Mouse (Mus musculus) heart, embryonic 10.5 days (tissue): ENCODE results near the gene Gm39115. TPM values are rescaled to one million over a fixed set of nuclear protein-coding genes. Genes with fewer than 3 reads are reported as not detected.
"Not testable (repeated sequence)": the region's sequence is repeated elsewhere in the genome, so short reads cannot be mapped to it uniquely, and the experiment has no call there.

Source experiments
- DNase-seq: peaks from one replicate; pipeline ENCODE4 v3.0.0-alpha.2; 2017; ENCODE audit warnings: low spot score
- H3K27ac ChIP-seq: fragments of 300-500 bp; sonication (generic); 2 replicates; pipeline ENCODE4 v1.5.1; 2016; ENCODE audit warnings: mild to moderate bottlenecking
- H3K27me3 ChIP-seq: fragments of 300-500 bp; sonication (generic); 2 replicates; pipeline ENCODE4 v1.6.1; 2016; ENCODE audit warnings: mild to moderate bottlenecking; ENCODE audit not compliant: poor library complexity, insufficient read depth, severe bottlenecking
- H3K36me3 ChIP-seq: fragments of 300-500 bp; sonication (generic); 2 replicates; pipeline ENCODE4 v1.6.1; 2016; ENCODE audit warnings: mild to moderate bottlenecking, moderate library complexity
- H3K4me1 ChIP-seq: fragments of 300-500 bp; sonication (generic); 2 replicates; pipeline ENCODE4 v1.6.1; 2016; ENCODE audit warnings: mild to moderate bottlenecking
- H3K4me3 ChIP-seq: fragments of 300-500 bp; sonication (generic); 2 replicates; pipeline ENCODE4 v1.5.1; 2016; ENCODE audit warnings: mild to moderate bottlenecking, moderate library complexity
- H3K9me3 ChIP-seq: fragments of 300-500 bp; sonication (generic); 2 replicates; pipeline ENCODE4 v1.6.1; 2016; ENCODE audit warnings: mild to moderate bottlenecking, moderate library complexity
- WGBS: fragments of 180-500 bp; shearing (Covaris S2); methylation state at CpG from one replicate; pipeline ENCODE4 v1.1.7; 2016; 5-methylcytosine and 5-hydroxymethylcytosine counted together
- polyA plus RNA-seq: library from polyadenylated mRNA; unstranded; fragments of >200 nt; fragmentation: Nextera tagmentation; extraction: Ambion mirVana; gene quantifications from 2 replicates; pipeline ENCODE4 v1.2.1, GENCODE M21; 2016

Gm39115 gene
- polyA plus RNA-seq, result not detected in 2 replicates

DNA sequence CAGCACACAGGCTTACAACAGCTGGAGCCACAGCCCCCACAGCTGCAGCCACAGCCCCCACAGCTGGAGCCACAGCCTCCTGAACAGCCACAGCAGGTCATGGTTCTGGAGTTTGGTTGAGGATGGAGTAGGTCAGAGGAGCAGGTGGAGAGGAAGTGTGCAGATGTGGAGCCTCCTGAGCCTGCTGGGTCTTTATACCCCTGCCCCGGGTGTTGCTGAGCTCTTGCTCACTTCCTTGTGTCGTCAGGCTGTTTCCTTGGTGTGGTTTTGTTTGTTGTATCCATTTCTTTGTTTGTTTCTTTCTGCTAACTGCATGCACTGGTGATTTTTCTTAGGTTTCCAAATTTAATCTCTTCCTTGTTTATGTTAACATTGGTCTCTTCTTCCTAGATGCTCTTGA, at the start of gene Gm39115:
Gm39115 (minus strand) TSS at position 101 of the 400 bp plus-strand sequence.
- not testable (repeated sequence) for H3K4me3 ChIP-seq, H3K27ac ChIP-seq, H3K27me3 ChIP-seq, H3K9me3 ChIP-seq, H3K4me1 ChIP-seq, DNase-seq, H3K36me3 ChIP-seq
- 52% methylated on average over 2 of the region's 2 CpGs for WGBS

DNA sequence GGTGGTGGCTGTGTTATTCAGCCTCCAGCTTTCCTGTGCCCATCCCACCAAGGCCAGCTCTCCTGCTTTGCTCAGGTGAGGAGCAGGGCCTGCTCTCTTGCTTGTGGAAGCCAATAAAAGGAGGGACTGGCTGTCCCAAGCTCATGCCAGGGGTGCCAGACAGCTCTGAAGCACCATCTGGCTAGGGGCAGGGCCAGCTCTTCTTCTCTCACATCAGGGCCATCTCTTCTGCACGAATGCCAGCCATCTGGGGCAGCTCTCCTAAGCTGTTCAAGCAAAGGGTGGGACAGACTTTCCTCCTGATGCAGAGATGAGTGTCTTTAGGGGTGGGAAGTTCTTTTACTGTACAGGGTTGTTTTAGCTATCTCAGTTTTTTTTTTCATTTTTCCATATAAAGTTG, 45.2 kb upstream of the Gm39115 start:
- DNase-seq, result no peak
- Histone ChIP-seq H3K4me3 (no peak overlapping the region), H3K27me3 (0 out of 2 replicates have a peak, but pooled peaks cover 5% of the 10 kb centered on the region), H3K4me1 (no peaks in the 10 kb centered on the region), H3K9me3 (no peaks in the 10 kb centered on the region), H3K27ac (no peak overlapping the region), H3K36me3 (no peaks in the 10 kb centered on the region)
- 5% methylated on average over 1 of the region's 1 CpGs for WGBS

DNA sequence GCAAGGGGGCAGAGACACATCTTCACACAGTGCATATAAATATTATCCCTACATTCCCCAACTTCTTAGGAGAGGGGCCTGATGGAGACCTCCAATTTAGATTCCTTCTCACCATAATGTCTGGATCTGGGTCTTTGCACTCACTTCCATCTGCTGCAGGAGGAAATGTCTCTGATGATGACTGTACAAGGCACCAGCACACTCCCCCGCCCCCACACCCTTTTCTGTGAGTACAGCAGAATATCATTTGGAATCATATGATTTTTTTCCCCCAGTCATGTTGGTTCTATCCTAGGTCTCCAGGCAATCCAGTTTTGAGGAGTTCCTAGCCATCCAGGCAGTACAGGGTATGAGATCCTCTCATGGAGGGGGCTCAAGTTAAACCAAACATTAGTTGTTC, 42.9 kb upstream of the Gm39115 start:
- Histone ChIP-seq H3K4me1 (no peaks in the 10 kb centered on the region), H3K9me3 (no peaks in the 10 kb centered on the region), H3K36me3 (no peaks in the 10 kb centered on the region), H3K4me3 (no peak overlapping the region), H3K27me3 (peaks cover 10% of the 10 kb centered on the region; the same call in 1 of the 2 replicates), H3K27ac (no peak overlapping the region)
- no peak for DNase-seq
- 80% methylated on average over 1 of the region's 1 CpGs for WGBS

DNA sequence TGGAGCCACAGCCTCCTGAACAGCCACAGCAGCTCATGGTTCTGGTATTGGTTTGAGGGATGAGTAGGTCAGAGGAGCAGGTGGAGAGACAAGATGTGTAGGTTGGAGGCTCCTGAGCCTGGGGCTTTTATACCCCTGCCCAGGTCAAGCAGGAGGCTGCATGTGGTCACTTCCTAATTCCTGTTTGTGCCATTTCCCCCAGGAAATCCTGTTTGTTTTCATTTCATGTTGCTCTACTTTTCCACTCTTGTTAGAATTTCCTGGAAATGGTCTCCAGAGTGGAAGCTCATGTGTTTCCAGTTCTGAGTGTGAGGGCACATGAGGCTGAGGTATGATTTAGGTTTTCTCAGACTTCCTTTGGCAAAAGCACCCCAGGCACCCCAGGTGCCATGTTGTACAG, 40.1 kb upstream of the Gm39115 start, which contains the start of gene Krtap5-2:
Krtap5-2 (minus strand) TSS at position 101 of the 400 bp plus-strand sequence.
- not testable (repeated sequence) for DNase-seq, H3K36me3 ChIP-seq, H3K9me3 ChIP-seq, H3K27ac ChIP-seq, H3K27me3 ChIP-seq, H3K4me3 ChIP-seq, H3K4me1 ChIP-seq

DNA sequence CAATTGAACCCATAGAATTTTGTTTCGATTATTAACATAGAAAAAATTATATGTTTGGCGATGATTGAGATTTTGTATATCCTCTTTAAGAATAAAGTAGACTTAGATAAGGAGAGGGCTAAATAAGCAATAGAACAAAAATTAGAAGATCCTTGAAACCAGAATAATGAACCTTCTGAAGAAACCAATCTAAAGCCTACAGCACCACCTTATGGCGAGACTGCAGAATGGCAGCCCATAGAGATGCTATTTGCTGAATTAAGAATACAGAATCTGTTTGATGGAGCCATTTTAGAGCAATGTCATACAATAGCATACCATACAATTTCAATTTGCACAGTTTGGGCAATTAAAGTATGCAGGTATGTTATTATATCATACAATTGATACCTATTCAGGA, 34.0 kb upstream of the Gm39115 start:
- 38% methylated on average over 3 of the region's 3 CpGs for WGBS
- Histone ChIP-seq H3K36me3 (no peaks in the 10 kb centered on the region), H3K27me3 (peaks cover 3% of the 10 kb centered on the region; the same call in 1 of the 2 replicates), H3K4me1 (no peaks in the 10 kb centered on the region), H3K27ac (no peak overlapping the region), H3K9me3 (no peaks in the 10 kb centered on the region), H3K4me3 (no peak overlapping the region)
- DNase-seq, result no peak

DNA sequence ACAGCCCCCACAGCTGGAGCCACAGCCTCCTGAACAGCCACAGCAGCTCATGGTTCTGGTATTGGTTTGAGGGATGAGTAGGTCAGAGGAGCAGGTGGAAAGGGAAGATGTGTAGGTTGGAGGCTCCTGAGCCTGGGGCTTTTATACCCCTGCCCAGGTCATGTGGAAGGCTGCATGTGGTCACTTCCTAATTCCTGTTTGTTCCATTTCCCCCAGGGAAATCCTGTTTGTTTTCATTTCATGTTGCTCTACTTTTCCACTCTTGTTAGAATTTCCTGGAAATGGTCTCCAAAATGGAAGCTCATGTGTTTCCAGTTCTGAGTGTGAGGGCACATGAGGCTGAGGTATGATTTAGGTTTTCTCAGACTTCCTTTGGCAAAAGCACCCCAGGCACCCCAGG, 29.8 kb upstream of the Gm39115 start, which contains the start of gene Gm4553:
Gm4553 (minus strand) TSS at position 101 of the 400 bp plus-strand sequence.
- not testable (repeated sequence) for H3K9me3 ChIP-seq, H3K27me3 ChIP-seq, H3K4me3 ChIP-seq, H3K4me1 ChIP-seq, H3K36me3 ChIP-seq, DNase-seq, H3K27ac ChIP-seq

DNA sequence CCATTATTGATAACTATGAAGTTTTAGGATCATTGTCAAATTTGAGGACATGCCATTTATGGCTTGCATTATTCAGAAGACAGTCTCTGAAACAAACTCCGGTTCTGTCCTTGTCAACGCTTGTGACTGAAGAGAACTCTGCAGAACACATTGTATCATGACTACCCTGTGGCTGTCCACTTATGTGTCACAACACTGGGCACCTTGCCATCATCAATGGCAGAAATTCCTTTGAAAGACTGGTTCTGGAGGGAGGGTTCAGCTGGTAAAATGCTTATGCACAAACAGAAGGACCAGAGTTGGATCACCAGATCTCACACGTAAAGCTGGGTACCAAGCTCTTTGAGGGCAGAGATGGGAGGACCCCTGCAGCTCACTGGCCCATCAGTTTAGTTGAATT, 23.5 kb upstream of the Gm39115 start:
- H3K4me1 ChIP-seq, result no peaks in the 10 kb centered on the region
- no peaks in the 10 kb centered on the region for H3K9me3 ChIP-seq
- DNase-seq, result no peak
- no peaks in the 10 kb centered on the region for H3K36me3 ChIP-seq
- H3K4me3 ChIP-seq, result no peak overlapping the region
- no peak overlapping the region for H3K27ac ChIP-seq
- H3K27me3 ChIP-seq, result no peaks in the 10 kb centered on the region; the same call in 1 of the 2 replicates
- 91% methylated on average over 3 of the region's 3 CpGs for WGBS

DNA sequence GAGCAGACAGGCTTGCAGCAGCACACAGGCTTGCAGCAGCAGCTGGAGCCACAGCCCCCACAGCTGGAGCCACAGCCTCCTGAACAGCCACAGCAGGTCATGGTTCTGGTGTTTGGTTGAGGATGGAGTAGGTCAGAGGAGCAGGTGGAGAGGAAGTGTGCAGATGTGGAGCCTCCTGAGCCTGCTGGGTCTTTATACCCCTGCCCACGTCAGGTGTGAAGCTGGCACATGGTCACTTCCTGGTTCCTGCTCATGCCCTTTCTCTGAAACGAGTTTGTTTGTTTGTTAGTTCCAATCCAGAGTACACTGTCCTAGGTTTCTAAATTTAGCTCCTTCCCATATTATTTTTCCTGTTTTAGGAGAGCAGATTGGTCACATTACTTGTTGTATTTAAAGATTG, 21.2 kb upstream of the Gm39115 start, which contains the start of gene Gm29735:
Gm29735 (minus strand) TSS at position 101 of the 400 bp plus-strand sequence.
- 39% methylated on average over 2 of the region's 2 CpGs for WGBS
- not testable (repeated sequence) for H3K27ac ChIP-seq, H3K36me3 ChIP-seq, H3K9me3 ChIP-seq, H3K27me3 ChIP-seq, H3K4me1 ChIP-seq, H3K4me3 ChIP-seq
- DNase-seq, result peak; percentile 16

DNA sequence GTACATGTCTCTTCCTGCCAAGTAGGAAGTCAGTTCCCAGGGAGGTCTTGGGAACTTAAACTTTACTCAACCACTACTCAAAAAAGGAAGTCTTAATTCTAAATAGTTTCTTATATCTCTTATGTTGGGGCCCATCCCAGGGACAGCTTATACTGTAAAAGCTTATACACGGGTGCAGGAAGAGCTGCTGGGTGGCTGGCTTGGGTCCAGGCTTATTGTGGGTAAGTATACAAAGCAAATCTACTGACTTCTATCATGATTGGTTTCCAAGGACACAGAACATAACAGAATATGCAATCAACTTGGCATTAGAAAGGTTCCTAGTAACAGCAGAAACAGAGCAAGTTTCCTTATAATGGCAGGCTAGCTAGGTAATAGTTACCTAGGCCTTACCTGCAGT, 19.5 kb upstream of the Gm39115 start:
- WGBS, result 80% methylated on average over 1 of the region's 1 CpGs
- no peaks in the 10 kb centered on the region for H3K4me1 ChIP-seq
- no peak overlapping the region for H3K27ac ChIP-seq
- no peaks in the 10 kb centered on the region for H3K36me3 ChIP-seq
- no peak for DNase-seq
- no peak overlapping the region for H3K4me3 ChIP-seq
- H3K27me3 ChIP-seq, result no peaks in the 10 kb centered on the region
- H3K9me3 ChIP-seq, result no peaks in the 10 kb centered on the region

DNA sequence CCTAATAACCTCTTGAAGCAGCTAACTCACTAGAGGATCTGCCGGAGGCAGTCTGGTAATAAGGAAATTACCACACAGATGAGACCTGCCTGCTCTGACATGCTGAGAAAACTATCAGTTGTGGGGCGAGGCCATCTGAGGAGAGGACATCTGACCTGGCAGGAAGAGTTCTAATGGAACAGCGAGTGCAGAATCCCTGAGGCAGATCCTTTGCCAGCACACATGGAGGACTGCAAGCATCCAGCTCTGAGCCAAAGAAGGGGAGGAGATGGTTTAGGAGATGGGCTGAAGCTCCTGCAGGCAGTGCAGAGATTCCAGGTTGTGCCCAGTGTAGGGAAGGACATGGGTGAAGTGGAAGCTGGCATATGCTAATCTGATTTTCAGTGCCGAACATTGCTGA, 16.4 kb upstream of the Gm39115 start:
- DNase-seq, result no peak
- Histone ChIP-seq H3K27ac (no peak overlapping the region), H3K4me1 (no peaks in the 10 kb centered on the region), H3K27me3 (no peaks in the 10 kb centered on the region), H3K36me3 (no peaks in the 10 kb centered on the region), H3K4me3 (no peak overlapping the region), H3K9me3 (no peaks in the 10 kb centered on the region)
- 79% methylated on average over 4 of the region's 4 CpGs for WGBS

DNA sequence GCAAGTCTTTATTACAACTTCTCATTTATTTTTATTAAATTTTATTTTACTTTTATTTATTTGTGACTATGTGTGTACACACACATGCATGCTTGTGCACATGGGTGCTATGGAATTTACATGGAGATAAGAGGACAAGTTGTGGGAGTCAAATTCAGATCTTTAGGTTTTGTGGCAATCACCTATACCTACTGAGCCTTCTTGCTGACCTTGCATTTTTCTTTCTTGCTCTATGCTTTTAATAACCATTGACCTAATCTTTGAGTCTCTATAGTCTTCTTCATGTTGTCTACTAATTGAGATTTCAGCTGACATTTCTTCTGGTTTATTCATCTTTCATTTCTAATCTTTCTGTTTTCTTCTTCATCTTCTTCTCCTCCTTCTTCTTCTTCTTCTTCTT, 12.8 kb upstream of the Gm39115 start:
- DNase-seq, result no peak
- Histone ChIP-seq H3K36me3 (no peaks in the 10 kb centered on the region), H3K4me1 (0 out of 2 replicates have a peak, but pooled peaks cover 5% of the 10 kb centered on the region), H3K4me3 (no peak overlapping the region), H3K27me3 (peaks cover 15% of the 10 kb centered on the region), H3K9me3 (no peaks in the 10 kb centered on the region), H3K27ac (no peak overlapping the region)

DNA sequence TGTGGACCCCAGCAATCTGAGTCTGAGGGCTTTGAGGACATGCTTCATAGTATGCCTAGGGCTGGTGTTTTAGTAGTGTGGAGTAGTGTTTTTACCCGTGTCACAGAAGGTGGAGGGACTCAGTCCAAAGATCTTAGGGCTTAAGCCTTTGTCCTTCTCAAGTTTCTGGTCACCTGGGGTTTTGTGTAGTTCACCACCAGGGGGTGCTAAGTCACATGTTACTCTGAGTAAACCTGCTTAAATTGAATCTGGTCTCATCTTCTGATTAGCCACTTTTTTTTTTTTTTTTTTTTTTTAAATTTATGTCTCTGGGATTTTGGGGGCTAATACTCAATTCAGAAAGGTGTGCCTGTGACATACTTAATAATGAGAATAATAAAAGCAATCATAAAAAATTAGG, 10.2 kb upstream of the Gm39115 start:
- Histone ChIP-seq H3K4me3 (no peak overlapping the region), H3K27me3 (peaks cover 17% of the 10 kb centered on the region), H3K36me3 (no peaks in the 10 kb centered on the region), H3K9me3 (no peaks in the 10 kb centered on the region), H3K27ac (no peak overlapping the region), H3K4me1 (0 out of 2 replicates have a peak, but pooled peaks cover 5% of the 10 kb centered on the region)
- 9% methylated on average over 1 of the region's 1 CpGs for WGBS
- no peak for DNase-seq

DNA sequence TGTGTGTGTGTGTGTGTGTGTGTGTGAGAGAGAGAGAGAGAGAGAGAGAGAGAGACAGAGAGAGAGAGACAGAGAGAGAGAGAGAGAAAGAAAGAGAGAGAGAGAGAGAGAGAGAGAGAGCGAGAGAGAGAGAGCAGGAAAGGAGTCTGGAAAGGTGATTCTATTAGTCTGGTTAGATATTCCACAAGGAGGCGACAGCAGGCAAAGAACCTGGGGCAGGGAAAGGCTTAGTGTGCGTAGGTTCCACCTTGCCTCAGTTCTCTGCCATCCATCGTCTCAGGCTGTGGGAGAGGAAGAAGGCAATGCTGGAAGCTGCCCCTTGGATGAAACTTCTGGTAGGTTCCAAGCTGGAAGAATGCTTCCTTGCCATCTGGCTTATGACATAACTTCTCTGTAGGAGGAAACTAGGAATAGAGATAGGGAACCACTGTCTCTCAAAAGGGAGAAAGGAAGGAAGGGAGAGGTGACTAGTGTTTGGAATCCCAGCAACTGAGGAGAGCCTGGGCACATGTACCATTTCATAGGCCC, 9.6 kb upstream of the Gm39115 start:
- DNase-seq, result no peak
- Histone ChIP-seq H3K9me3 (no peaks in the 10 kb centered on the region), H3K4me3 (no peak overlapping the region), H3K36me3 (no peaks in the 10 kb centered on the region), H3K27ac (no peak overlapping the region), H3K27me3 (peaks cover 17% of the 10 kb centered on the region), H3K4me1 (0 out of 2 replicates have a peak, but pooled peaks cover 5% of the 10 kb centered on the region)
- 34% methylated on average over 4 of the region's 4 CpGs for WGBS

DNA sequence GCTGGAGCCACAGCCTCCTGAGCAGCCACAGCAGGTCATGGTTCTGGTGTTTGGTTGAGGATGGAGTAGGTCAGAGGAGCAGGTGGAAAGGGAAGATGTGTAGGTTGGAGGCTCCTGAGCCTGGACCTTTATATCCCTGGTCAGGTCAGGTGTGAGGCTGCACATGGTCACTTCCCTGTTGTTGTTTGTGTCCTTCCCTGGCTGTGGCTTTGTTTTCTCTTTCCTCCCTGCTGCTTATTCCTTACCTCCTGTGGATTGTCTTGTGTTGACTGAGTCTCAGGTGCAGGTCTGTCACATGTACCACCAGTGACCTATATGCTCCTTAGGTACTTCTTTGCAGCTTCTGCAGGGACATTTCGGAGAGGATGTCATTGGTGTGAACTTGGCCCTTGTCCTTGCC, 8.7 kb upstream of the Gm39115 start, which contains the start of gene Gm45337:
Gm45337 (minus strand) TSS at position 101 of the 400 bp plus-strand sequence.
- no peak within 1 kb of the TSS for H3K4me3 ChIP-seq
- DNase-seq, result no peak
- no peaks in the 10 kb centered on the region for H3K36me3 ChIP-seq
- H3K27ac ChIP-seq, result no peak within 1 kb of the TSS
- H3K4me1 ChIP-seq, result 0 out of 2 replicates have a peak, but pooled peaks cover 5% of the 10 kb centered on the region
- H3K27me3 ChIP-seq, result peaks cover 17% of the 10 kb centered on the region
- 68% methylated on average over 1 of the region's 1 CpGs for WGBS
- H3K9me3 ChIP-seq, result no peaks in the 10 kb centered on the region
